In genomic region chr14:78731240-78731639, GRCm38 (mm10) we compare ENCODE assay signal across 7 mouse cellular contexts. TPM values are rescaled to one million over a fixed set of nuclear protein-coding genes. Genes with fewer than 3 reads are reported as not detected.
DNase-seq lines count a peak whose midpoint lies in the region; ATAC-seq and TF ChIP-seq lines count a peak whose summit lies in the region.

No protein-coding gene starts in this region.

- 0 out of 2 replicates have a peak overlapping the region, but pooled peaks have one; percentile 83 for H3K9ac ChIP-seq in ES-E14 (ENCODE audit: insufficient read depth, low read depth, low read length, poor library complexity, severe bottlenecking)
- H3K9ac ChIP-seq in intestine, embryonic 15.5 days: peak overlapping the region; percentile 75; the same call in 1 of the 2 replicates
- peak overlapping the region; percentile 87; the same call in 1 of the 2 replicates for H3K9ac ChIP-seq in limb, embryonic 13.5 days
- peak overlapping the region; percentile 90; the same call in 1 of the 2 replicates for H3K9ac ChIP-seq in midbrain, embryonic 14.5 days (replicated peaks; ENCODE audit: low read length)

- peak overlapping the region; percentile 98 for H3K4me2 ChIP-seq in intestine, embryonic 15.5 days (replicated peaks)
- H3K4me2 ChIP-seq in limb, embryonic 13.5 days (replicated peaks): peak overlapping the region; percentile 98
- peak overlapping the region; percentile 86 for H3K4me2 ChIP-seq in midbrain, embryonic 14.5 days (ENCODE audit: low read length)

- H3K4me1 ChIP-seq in ES-E14 (ENCODE audit: control insufficient read depth in 2 of 2, insufficient read depth in 2 of 2, low read length in 2 of 2, poor library complexity in 1 of 2): peaks cover 3 to 8% of the 10 kb centered on the region in 2 experiments; a peak in 3 of 4 replicates
- H3K4me1 ChIP-seq in brown adipose tissue, adult 24 weeks (ENCODE audit: control insufficient read depth, insufficient read depth, insufficient read length, low read length): no peaks in the 10 kb centered on the region
- H3K4me1 ChIP-seq in intestine, embryonic 15.5 days (replicated peaks): peaks cover 10% of the 10 kb centered on the region; the same call in 1 of the 2 replicates
- H3K4me1 ChIP-seq in limb, embryonic 13.5 days: peaks cover 20% of the 10 kb centered on the region; the same call in 1 of the 2 replicates
- peaks cover 8% of the 10 kb centered on the region; the same call in 1 of the 2 replicates for H3K4me1 ChIP-seq in midbrain, embryonic 14.5 days (ENCODE audit: control insufficient read depth, insufficient read depth, low read length)

- no peak for ATAC-seq in intestine, embryonic 15.5 days
- no peak for ATAC-seq in limb, embryonic 13.5 days (ENCODE audit: low FRiP score, low read depth)
- ATAC-seq in midbrain, embryonic 14.5 days (ENCODE audit: low FRiP score, low TSS enrichment): no peak

- in situ Hi-C loops in ES-E14 (cut with MboI; ENCODE audit: low sequenced_read_pairs in 2 of 2, unreplicated experiment in 2 of 2): no loop called here

- no peaks in the 10 kb centered on the region for H3K36me3 ChIP-seq in ES-E14 (ENCODE audit: control insufficient read depth, insufficient read depth, low read length, poor library complexity, severe bottlenecking)
- no peaks in the 10 kb centered on the region for H3K36me3 ChIP-seq in intestine, embryonic 15.5 days
- H3K36me3 ChIP-seq in limb, embryonic 13.5 days: no peaks in the 10 kb centered on the region
- no peaks in the 10 kb centered on the region for H3K36me3 ChIP-seq in midbrain, embryonic 14.5 days (ENCODE audit: control insufficient read depth, insufficient read depth, low read length)

- no peaks in the 10 kb centered on the region for H3K27me3 ChIP-seq in intestine, embryonic 15.5 days (replicated peaks)
- H3K27me3 ChIP-seq in limb, embryonic 13.5 days: peaks cover 39% of the 10 kb centered on the region
- peaks cover 9% of the 10 kb centered on the region; the same call in 1 of the 2 replicates for H3K27me3 ChIP-seq in midbrain, embryonic 14.5 days (ENCODE audit: control insufficient read depth, insufficient read depth, low read length)

- no peaks in the 10 kb centered on the region for H3K9me3 ChIP-seq in ES-E14 (ENCODE audit: control insufficient read depth, insufficient read depth, low read depth, low read length)
- H3K9me3 ChIP-seq in intestine, embryonic 15.5 days: no peaks in the 10 kb centered on the region
- no peaks in the 10 kb centered on the region for H3K9me3 ChIP-seq in limb, embryonic 13.5 days
- H3K9me3 ChIP-seq in midbrain, embryonic 14.5 days (ENCODE audit: control insufficient read depth, low read length): no peaks in the 10 kb centered on the region

- no peak for DNase-seq in ES-E14 (ENCODE audit: low read depth, low spot score)
- peak; percentile 17 to 41 for DNase-seq in frontal cortex, postnatal 10 days (ENCODE audit: low spot score in 2 of 2)
- peak; percentile 66 for DNase-seq in midbrain, embryonic 14.5 days
- DNase-seq in adipocyte (ENCODE audit: low spot score): no peak

- 13% methylated on average over 12 of the region's 12 CpGs for WGBS in intestine, embryonic 15.5 days
- 7% methylated on average over 12 of the region's 12 CpGs for WGBS in limb, embryonic 13.5 days
- 9% methylated on average over 12 of the region's 12 CpGs for WGBS in midbrain, embryonic 14.5 days

- H3K4me3 ChIP-seq in ES-E14 (ENCODE audit: insufficient read depth in 1 of 2, low read depth in 1 of 2, low read length in 2 of 2, poor library complexity in 1 of 2, severe bottlenecking in 1 of 2): peak overlapping the region; percentile 81 to 85
- peak overlapping the region; percentile 95 for H3K4me3 ChIP-seq in brown adipose tissue, adult 24 weeks (ENCODE audit: insufficient read depth, low read depth, low read length)
- peak overlapping the region; percentile 86 for H3K4me3 ChIP-seq in intestine, embryonic 15.5 days (replicated peaks)
- peak overlapping the region; percentile 77 for H3K4me3 ChIP-seq in limb, embryonic 13.5 days
- H3K4me3 ChIP-seq in midbrain, embryonic 14.5 days (replicated peaks; ENCODE audit: low read depth, low read length): peak overlapping the region; percentile 75

- H3K27ac ChIP-seq in ES-E14 (ENCODE audit: insufficient read depth, low read depth, low read length, poor library complexity, severe bottlenecking): no peak overlapping the region
- H3K27ac ChIP-seq in brown adipose tissue, adult 24 weeks (replicated peaks; ENCODE audit: low read depth, low read length): peak overlapping the region; percentile 94
- no peak overlapping the region for H3K27ac ChIP-seq in intestine, embryonic 15.5 days
- H3K27ac ChIP-seq in limb, embryonic 13.5 days: no peak overlapping the region
- H3K27ac ChIP-seq in midbrain, embryonic 14.5 days (replicated peaks; ENCODE audit: low read depth, low read length): no peak overlapping the region

TF ChIP-seq in ES-E14, 5 proteins besides CTCF, POLR2A, EP300 and RAD21:
- TF ChIP-seq ZNF384 (IDR thresholded peaks at IDR 0.05; ENCODE audit: low read depth, low read length) (no peak), HCFC1 (IDR thresholded peaks at IDR 0.05; ENCODE audit: borderline replicate concordance, insufficient read depth, low read length) (no peak), ZC3H11A (IDR thresholded peaks at IDR 0.05; ENCODE audit: borderline replicate concordance, low read depth, low read length) (no peak), MAFK (IDR thresholded peaks at IDR 0.05; ENCODE audit: insufficient read depth, low read depth, low read length) (no peak), CHD2 (IDR thresholded peaks at IDR 0.05; ENCODE audit: low read depth, low read length) (no peak)

RNA-seq across cellular contexts. Expression of gene Dgkh, which starts 1.3 kb away (rescaled TPM):
- 8.2 and 26.1 TPM in 2 replicates for total RNA-seq in ES-E14 (2012; rRNA removed)
- polyA plus RNA-seq in brown adipose tissue, adult 24 weeks (2012; ENCODE audit: insufficient read depth, insufficient read length, missing spikeins): 1.1 and 1.2 TPM in 2 replicates
- 0.85 and 1.2 TPM in 2 replicates for polyA plus RNA-seq in intestine, embryonic 15.5 days (2015; fragmentation: Nextera tagmentation; extraction: Ambion mirVana)
- 1.1 and 1.2 TPM in 2 replicates for polyA plus RNA-seq in limb, embryonic 13.5 days (2015; fragmentation: Nextera tagmentation; extraction: Ambion mirVana)
- polyA plus RNA-seq in midbrain, embryonic 14.5 days (2014; fragmentation: Nextera tagmentation; extraction: Ambion mirVana): 2.9 and 3.1 TPM in 2 replicates

Comparison
In these comparisons a context has a peak if more than half of its experiments do, and no peak if none do; other contexts are left out.
1. DNase-seq: peak in frontal cortex, postnatal 10 days (2 of 2) and midbrain, embryonic 14.5 days (single experiment); none in ES-E14 (single experiment) and adipocyte (single experiment).
2. Peak in every context shown above with its lines, with median percentiles within 50 percentile points of each other: H3K4me3 ChIP-seq, H3K9ac ChIP-seq and H3K4me2 ChIP-seq.